Mouse (Mus musculus) spleen, embryonic (tissue): ENCODE measurements around the gene Crybg2.

Experiments
- CTCF ChIA-PET: fragments of 350-600 bp; sonication (Branson Sonifier 250); formaldehyde crosslinking; loops from one replicate; lab custom pipeline; 2022; lab: Charles Lee

Gene Crybg2

GRCm38 (mm10) chr4:134117012-134117411, 56.4 kb downstream of the Crybg2 start:
- CTCF ChIA-PET = interaction anchor here (1.3 to 2.1 kb wide), 3 partner anchors 17 to 22 kb away, joined by 5 to 8 read pairs (median 7); partner anchors contain the start of gene Cd52

DNA sequence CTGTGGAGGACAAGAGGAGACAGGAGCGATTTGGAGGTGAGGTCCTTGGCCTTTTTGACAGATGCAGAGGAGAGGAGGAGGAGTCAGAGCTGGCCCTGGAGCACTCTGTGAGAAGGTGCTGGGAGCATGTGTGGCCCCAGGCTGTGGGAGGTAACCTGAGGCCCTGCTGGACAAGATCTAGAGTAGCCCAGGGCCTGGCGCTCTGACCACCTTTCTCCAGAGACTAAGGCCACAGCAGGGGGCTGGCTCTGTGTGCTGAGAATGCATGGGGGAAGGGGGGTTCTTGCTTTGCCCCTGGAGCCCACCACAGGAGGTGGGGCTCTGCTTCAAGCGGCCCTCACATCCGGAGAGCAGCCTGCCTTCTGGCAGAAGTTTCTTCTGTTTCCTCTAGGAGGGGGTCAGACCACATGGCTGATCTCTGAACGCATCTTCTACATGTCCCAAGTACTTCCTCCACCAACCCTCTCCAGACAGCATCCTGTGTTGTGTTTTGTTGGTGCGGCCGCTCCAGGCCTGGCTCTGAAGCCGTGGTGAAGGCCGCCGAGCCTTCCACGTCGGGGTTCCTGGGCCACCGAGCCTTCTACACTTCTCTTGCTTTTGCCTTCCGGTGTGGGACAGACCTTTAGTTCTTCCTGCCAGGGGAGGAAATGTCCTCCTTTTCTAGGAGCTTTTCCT, 57.6 kb downstream of the Crybg2 start:
- CTCF ChIA-PET = interaction anchor here (2.1 kb wide), 1 partner anchor 19 kb away, joined by 8 read pairs; no protein-coding TSS in a partner anchor

GRCm38 (mm10) chr4:134119042-134119441, 58.4 kb downstream of the Crybg2 start:
- CTCF ChIA-PET = no interaction called here

- CTCF ChIA-PET = interaction anchor here (1.2 kb wide), 1 partner anchor 22 kb away, joined by 5 read pairs; no protein-coding TSS in a partner anchor
Observed at GRCm38 (mm10) chr4:134119644-134120043, 59.0 kb downstream of the Crybg2 start.

- CTCF ChIA-PET = interaction anchor here (0.6 to 1.2 kb wide), 3 partner anchors 23 to 60 kb away, joined by 3 to 6 read pairs (median 5); no protein-coding TSS in a partner anchor
Observed at GRCm38 (mm10) chr4:134120192-134120805, 59.7 kb downstream of the Crybg2 start.

DNA sequence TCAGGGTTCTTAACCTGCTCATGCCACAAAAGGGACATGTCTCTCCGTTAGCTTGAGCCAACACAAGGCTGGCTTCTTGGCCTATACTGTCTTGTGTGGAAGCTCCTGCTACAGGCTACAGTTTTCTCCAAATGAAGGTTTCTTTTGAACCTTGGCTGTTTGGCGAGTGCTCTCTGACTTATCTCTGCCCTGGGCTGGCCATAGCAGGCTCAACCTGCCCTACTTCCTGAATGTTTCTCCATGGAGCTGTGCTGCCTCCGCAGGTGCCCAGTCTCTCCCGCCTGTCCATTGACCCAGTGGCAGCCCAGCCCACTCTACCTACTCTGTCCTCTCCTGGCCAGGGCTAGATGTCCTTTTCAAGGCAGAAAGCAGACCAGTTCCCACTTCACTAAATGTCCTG, 60.3 kb downstream of the Crybg2 start:
- CTCF ChIA-PET = interaction anchor here (0.6 to 1.8 kb wide), 5 partner anchors 20 to 60 kb away, joined by 3 to 7 read pairs (median 6); no protein-coding TSS in a partner anchor

GRCm38 (mm10) chr4:134121571-134121970, 61.0 kb downstream of the Crybg2 start:
- CTCF ChIA-PET = interaction anchor here (0.6 to 1.8 kb wide), 3 partner anchors 21 to 31 kb away, joined by 6 to 7 read pairs (median 6); no protein-coding TSS in a partner anchor

GRCm38 (mm10) chr4:134122281-134122680, 61.7 kb downstream of the Crybg2 start:
- CTCF ChIA-PET = interaction anchor here (0.6 to 1.8 kb wide), 4 partner anchors 30 to 87 kb away, joined by 3 to 7 read pairs (median 4); no protein-coding TSS in a partner anchor

DNA sequence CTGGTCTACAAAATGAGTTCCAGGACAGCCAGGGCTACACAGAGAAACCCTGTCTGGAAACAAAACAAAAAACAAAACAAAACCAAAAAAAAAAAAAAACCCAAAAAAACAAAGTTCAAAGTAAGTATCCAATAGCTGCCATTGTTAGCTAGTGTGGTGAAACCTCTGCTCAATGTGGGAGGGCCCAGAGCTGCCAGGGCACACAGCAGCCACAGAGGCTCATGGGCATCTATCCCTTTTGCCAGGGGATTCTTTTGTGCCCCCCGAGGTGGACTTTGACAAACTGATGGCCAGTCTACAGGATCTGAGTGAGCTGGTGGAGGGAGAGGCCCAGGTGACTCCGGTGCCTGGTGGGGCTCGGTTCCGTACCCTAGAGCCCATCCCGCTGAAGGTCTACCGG, 62.5 kb downstream of the Crybg2 start:
- CTCF ChIA-PET = interaction anchor here (0.5 to 2.6 kb wide), 10 partner anchors 8 to 310 kb away, joined by 3 to 19 read pairs (median 4); partner anchors contain the start of gene Cd52

DNA sequence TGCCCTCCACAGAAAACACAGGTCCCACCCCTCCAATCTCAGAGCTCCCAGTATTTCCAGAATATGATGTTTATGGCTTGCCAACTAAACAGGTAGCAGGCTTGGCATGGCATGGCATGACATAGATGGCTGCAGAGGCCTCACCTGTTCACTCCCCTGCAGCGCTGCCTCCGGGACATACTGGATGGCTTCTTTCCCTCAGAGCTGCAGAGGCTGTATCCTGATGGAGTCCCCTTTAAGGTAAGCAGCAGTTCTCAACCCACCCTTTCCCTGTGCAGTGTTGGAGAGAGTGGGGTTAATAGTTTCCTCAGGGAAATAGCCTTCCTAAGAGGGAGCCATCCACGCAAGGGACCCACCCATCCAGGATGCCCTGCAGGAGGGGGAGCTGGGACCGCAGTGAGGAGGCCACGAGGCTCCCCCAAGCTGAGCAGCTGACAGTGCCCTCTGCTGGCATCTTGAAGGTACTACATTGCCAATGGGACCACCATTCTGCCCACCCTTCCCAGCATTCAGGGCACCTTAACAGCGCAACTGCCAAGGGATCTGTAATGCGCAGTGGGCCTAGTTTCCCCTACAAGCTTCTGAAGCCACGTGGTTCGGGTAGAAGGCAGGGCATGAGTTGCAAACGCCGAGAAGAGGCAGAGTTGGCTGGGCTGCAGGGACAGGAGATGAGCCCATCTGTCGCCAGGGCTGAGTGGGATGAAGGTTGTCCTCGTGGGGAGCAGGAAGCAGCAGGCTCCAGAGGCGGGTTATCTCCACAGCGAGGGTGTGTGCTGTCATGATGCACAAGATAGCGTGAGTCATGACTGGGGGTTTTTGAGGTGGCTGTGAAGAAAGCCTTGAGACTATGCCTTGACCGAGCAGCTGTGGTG, 63.3 kb downstream of the Crybg2 start:
- CTCF ChIA-PET = interaction anchor here (0.5 to 2.6 kb wide), 13 partner anchors 7 to 311 kb away, joined by 3 to 19 read pairs (median 4); partner anchors contain the start of gene Cd52

- CTCF ChIA-PET = interaction anchor here (0.6 to 2.6 kb wide), 4 partner anchors 34 to 368 kb away, joined by 3 to 19 read pairs (median 10); no protein-coding TSS in a partner anchor
Observed at GRCm38 (mm10) chr4:134125383-134126060, 64.9 kb downstream of the Crybg2 start.

- CTCF ChIA-PET = interaction anchor here (1.0 to 1.4 kb wide), 3 partner anchors 31 to 91 kb away, joined by 4 to 6 read pairs (median 4); no protein-coding TSS in a partner anchor
Observed at GRCm38 (mm10) chr4:134126300-134127120, 65.9 kb downstream of the Crybg2 start.

DNA sequence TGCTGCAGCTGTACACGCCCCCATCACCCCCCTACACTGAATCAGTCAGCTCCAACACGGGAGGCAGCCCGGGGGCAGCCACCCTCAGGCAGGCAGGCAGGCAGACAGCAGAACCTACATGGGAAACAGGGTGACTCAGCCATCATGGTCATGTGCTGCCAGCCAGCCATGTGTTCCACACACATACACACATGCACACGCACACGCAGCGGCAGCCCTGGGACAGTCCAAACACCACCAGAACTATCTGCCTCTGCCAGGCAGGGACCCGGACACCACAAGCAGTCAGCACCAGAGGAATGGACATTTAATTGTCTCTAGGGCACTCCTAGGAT, 66.5 kb downstream of the Crybg2 start:
- CTCF ChIA-PET = interaction anchor here (1.0 to 1.4 kb wide), 3 partner anchors 32 to 91 kb away, joined by 4 to 6 read pairs (median 4); no protein-coding TSS in a partner anchor

GRCm38 (mm10) chr4:134127793-134128192, 67.2 kb downstream of the Crybg2 start:
- CTCF ChIA-PET = interaction anchor here (0.9 to 1.4 kb wide), 3 partner anchors 29 to 92 kb away, joined by 3 to 5 read pairs (median 4); no protein-coding TSS in a partner anchor

GRCm38 (mm10) chr4:134128221-134128982, 67.8 kb downstream of the Crybg2 start, which contains the start of gene Sh3bgrl3:
Gene Sh3bgrl3 (minus strand): TSS chr4:134128789.
- CTCF ChIA-PET = interaction anchor here (0.9 to 1.4 kb wide), 2 partner anchors 30 to 36 kb away, joined by 3 to 5 read pairs; no protein-coding TSS in a partner anchor

DNA sequence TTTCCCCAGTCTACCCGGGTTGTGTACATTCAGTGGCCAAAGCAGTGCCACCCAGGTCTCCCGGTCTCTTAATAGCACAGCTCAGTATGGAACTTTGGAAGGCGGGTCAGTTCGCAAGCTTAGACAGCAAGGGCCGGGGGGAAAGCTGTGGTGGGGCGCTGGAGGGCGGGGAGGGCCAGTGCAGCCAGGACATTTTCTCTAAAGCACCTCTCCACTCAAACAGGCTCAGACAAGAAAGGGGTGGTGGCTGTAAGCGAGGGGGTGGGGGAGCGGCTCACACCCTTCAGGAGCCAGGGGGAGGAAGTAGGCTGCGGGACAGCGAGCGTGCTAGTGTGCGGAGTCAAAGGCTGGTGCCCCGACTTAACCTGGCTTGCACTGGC, 68.4 kb downstream of the Crybg2 start:
- CTCF ChIA-PET = interaction anchor here (0.6 to 1.4 kb wide), 2 partner anchors 36 to 240 kb away, joined by 5 to 15 read pairs; no protein-coding TSS in a partner anchor

- CTCF ChIA-PET = interaction anchor here (0.6 kb wide), 1 partner anchor 239 kb away, joined by 15 read pairs; no protein-coding TSS in a partner anchor
Observed at GRCm38 (mm10) chr4:134129482-134129881, 68.9 kb downstream of the Crybg2 start.

DNA sequence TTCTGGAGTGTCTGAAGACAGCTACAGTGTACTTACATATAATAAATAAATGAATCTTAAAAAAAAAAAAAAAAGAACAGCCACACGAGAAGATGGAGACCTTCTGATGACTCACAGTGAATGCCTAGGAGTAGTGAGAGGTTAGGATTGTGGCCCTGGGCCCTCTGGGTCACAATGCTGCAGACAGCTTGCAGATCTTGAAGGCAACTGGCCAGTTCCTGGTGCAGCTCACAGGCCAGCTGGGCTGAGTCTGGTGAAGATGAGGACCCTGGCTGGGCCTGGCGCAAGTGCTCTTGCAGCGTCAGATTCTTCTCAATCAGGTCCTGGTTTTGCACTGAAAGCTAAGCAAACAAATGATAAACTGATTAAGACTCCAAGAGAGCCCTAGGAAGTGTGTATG, 71.5 kb downstream of the Crybg2 start:
- CTCF ChIA-PET = interaction anchor here (1.2 kb wide), 1 partner anchor 9 kb away, joined by 3 read pairs; no protein-coding TSS in a partner anchor
